Mouse (Mus musculus): Measurements from ENCODE around the gene Tmem30c.

- TF ChIP-seq EP300 (IDR thresholded peaks at IDR 0.05; ENCODE audit: low read depth) (no peak), CTCF (IDR thresholded peaks at IDR 0.05; ENCODE audit: low read depth) (no peak)
Measured at GRCm38 (mm10) chr16:57326996-57327395, 34.3 kb upstream of the Tmem30c start.

Data from liver, postnatal 0 days (tissue).